Mouse (Mus musculus): ENCODE data around the gene 4930430A15Rik. TPM values are rescaled to one million over a fixed set of nuclear protein-coding genes. Genes with fewer than 3 reads are reported as not detected.

Gene 4930430A15Rik
- not detected in 2 replicates for polyA plus RNA-seq (2014; fragmentation: Nextera tagmentation; extraction: Ambion mirVana)

DNA sequence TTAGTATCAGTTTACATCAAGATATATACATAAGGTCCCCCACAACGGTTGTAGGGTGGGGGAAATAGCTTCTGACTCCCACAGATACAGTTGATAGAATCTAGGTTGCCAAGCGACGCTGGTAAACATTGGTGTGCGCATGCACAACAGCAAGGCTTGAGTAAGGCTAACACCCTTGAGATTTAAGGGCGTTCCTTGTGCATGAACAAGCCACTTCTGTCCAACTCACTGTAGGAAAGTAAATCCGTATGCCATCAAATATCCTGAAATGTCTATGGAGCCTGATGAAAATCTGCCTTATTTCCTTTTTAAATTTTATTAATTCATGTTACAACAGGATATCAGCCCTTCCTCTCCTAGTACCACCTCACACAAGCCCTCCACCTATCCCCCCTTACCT is at the start of gene 4930430A15Rik:
Gene 4930430A15Rik, minus strand, starts transcription at position 101 of the 400 bp plus-strand sequence.
- no peak within 1 kb of the TSS for H3K27ac ChIP-seq (ENCODE audit: low read depth, low read length)
- no peak within 1 kb of the TSS for H3K4me2 ChIP-seq
- H3K27me3 ChIP-seq (ENCODE audit: control insufficient read depth, insufficient read depth, low read length), result no peaks in the 10 kb centered on the region
- H3K4me1 ChIP-seq (ENCODE audit: control insufficient read depth, insufficient read depth, low read length), result no peaks in the 10 kb centered on the region
- no peak for DNase-seq (ENCODE audit: low spot score, missing footprints)
- ATAC-seq (ENCODE audit: low FRiP score), result no peak
- WGBS, result 87% methylated on average over 6 of the region's 6 CpGs
- H3K4me3 ChIP-seq (ENCODE audit: low read depth, low read length), result no peak within 1 kb of the TSS
- no peaks in the 10 kb centered on the region for H3K36me3 ChIP-seq (ENCODE audit: control insufficient read depth, insufficient read depth, low read length)
- H3K9me3 ChIP-seq (ENCODE audit: control insufficient read depth, low read length), result no peaks in the 10 kb centered on the region
- H3K9ac ChIP-seq (ENCODE audit: low read length), result no peak within 1 kb of the TSS

DNA sequence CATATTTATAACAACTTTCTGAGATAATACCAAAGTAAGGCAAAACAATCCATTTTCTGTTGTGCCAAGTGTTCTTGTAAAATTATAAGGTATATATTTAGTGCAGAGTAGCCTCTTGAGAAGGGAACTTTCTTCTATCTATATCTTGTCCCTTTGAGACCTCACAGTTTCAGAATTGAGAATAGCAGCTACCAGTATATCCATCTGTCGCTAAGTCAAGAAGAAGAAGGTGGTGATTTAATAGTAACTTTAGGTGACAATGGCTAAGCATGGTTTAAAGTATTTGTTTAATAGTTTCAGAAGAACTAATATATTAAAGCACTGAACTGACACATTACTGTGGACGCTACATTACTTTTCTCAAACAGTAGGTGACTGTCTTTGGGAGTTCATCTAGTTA is 44.6 kb upstream of the 4930430A15Rik start, which contains the start of gene Olfr1277:
Gene Olfr1277, minus strand, starts transcription at position 101 of the 400 bp plus-strand sequence.
- ATAC-seq (ENCODE audit: low FRiP score) (no peak), DNase-seq (ENCODE audit: low spot score, missing footprints) (no peak)
- no peak within 1 kb of the TSS for H3K9ac ChIP-seq (ENCODE audit: low read length)
- no peak within 1 kb of the TSS for H3K27ac ChIP-seq (ENCODE audit: low read depth, low read length)
- no peaks in the 10 kb centered on the region for H3K4me1 ChIP-seq (ENCODE audit: control insufficient read depth, insufficient read depth, low read length)
- H3K27me3 ChIP-seq (ENCODE audit: control insufficient read depth, insufficient read depth, low read length), result no peaks in the 10 kb centered on the region
- WGBS, result 81% methylated on average over 2 of the region's 2 CpGs
- H3K4me2 ChIP-seq, result no peak within 1 kb of the TSS
- no peaks in the 10 kb centered on the region for H3K36me3 ChIP-seq (ENCODE audit: control insufficient read depth, insufficient read depth, low read length)
- no peak within 1 kb of the TSS for H3K4me3 ChIP-seq (ENCODE audit: low read depth, low read length)
- H3K9me3 ChIP-seq (ENCODE audit: control insufficient read depth, low read length), result no peaks in the 10 kb centered on the region

DNA sequence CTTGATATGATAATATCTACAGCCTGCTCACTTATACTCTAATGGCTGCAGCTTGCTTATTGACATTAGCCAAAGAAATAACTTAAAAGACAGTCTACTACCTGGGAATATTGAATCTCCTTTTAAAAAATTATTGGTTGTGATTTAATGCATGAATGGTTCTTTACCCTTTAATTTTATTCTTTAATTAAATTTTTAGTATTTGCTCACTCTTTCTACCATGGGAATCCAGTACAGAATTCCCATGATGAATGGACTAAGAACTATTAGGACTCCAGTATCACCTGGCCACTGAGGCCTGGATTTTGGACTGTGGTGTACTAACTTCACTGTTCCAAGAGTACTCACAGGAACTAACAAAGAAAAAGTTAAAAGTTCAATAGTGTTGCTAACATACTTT is 24.8 kb upstream of the 4930430A15Rik start, which contains the start of gene Olfr1276:
Gene Olfr1276, plus strand, starts transcription at position 301 of the 400 bp plus-strand sequence.
- Histone ChIP-seq H3K9ac (ENCODE audit: low read length) (no peak within 1 kb of the TSS), H3K27ac (ENCODE audit: low read depth, low read length) (no peak within 1 kb of the TSS), H3K36me3 (ENCODE audit: control insufficient read depth, insufficient read depth, low read length) (no peaks in the 10 kb centered on the region), H3K4me1 (ENCODE audit: control insufficient read depth, insufficient read depth, low read length) (no peaks in the 10 kb centered on the region), H3K27me3 (ENCODE audit: control insufficient read depth, insufficient read depth, low read length) (no peaks in the 10 kb centered on the region), H3K4me2 (no peak within 1 kb of the TSS), H3K9me3 (ENCODE audit: control insufficient read depth, low read length) (no peaks in the 10 kb centered on the region), H3K4me3 (ENCODE audit: low read depth, low read length) (no peak within 1 kb of the TSS)
- ATAC-seq (ENCODE audit: low FRiP score) (no peak), DNase-seq (ENCODE audit: low spot score, missing footprints) (no peak)

DNA sequence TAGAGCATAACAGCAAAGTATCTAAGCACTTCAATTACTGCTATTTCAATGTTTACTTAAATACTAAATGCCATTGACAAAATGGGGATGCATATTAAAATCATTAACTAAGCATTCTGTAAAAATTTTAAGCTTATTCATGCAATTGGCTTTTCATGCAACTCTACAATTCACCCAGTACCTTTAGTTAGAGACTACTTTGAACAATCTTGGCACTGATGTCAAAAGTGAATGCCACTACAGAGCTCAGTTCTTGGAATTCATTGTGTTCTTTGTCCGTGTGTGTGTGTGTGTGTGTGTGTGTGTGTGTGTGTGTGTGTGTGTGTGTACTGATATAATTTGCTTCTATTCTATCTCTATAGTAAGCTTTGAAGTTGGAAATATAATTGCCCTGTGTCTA is 5.8 kb upstream of the 4930430A15Rik start, which contains the start of gene Olfr1275:
Gene Olfr1275, minus strand, starts transcription at position 101 of the 400 bp plus-strand sequence.
- Histone ChIP-seq H3K4me1 (ENCODE audit: control insufficient read depth, insufficient read depth, low read length) (no peaks in the 10 kb centered on the region), H3K9me3 (ENCODE audit: control insufficient read depth, low read length) (no peaks in the 10 kb centered on the region), H3K4me3 (ENCODE audit: low read depth, low read length) (no peak within 1 kb of the TSS), H3K9ac (ENCODE audit: low read length) (no peak within 1 kb of the TSS), H3K27ac (ENCODE audit: low read depth, low read length) (no peak within 1 kb of the TSS), H3K36me3 (ENCODE audit: control insufficient read depth, insufficient read depth, low read length) (no peaks in the 10 kb centered on the region), H3K4me2 (no peak within 1 kb of the TSS), H3K27me3 (ENCODE audit: control insufficient read depth, insufficient read depth, low read length) (no peaks in the 10 kb centered on the region)
- ATAC-seq (ENCODE audit: low FRiP score), result no peak
- no peak for DNase-seq (ENCODE audit: low spot score, missing footprints)
- WGBS, result 83% methylated on average over 1 of the region's 1 CpGs

DNA sequence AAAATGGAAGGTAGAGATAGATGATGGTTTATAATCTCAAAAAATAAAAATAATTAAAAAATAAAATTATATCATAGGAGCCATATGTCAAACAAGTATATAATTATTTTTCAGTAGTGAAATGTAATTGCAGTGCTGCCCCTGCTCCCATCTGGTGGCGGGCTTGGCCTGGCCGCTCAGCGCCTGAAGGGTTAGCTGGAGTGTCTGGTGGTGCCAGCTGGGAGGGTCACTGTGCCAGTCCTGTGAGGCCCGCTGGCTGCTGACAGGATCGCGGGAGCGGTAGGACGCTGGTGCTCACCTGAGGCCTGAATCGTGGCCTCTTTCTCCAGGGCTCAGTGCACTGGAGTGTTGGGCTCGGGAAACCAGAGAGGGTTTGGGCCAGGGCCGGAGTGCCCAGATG is 47.3 kb downstream of the 4930430A15Rik start:
- Histone ChIP-seq H3K9me3 (ENCODE audit: control insufficient read depth, low read length) (no peaks in the 10 kb centered on the region), H3K4me2 (no peak overlapping the region), H3K36me3 (ENCODE audit: control insufficient read depth, insufficient read depth, low read length) (no peaks in the 10 kb centered on the region), H3K9ac (ENCODE audit: low read length) (no peak overlapping the region), H3K4me1 (ENCODE audit: control insufficient read depth, insufficient read depth, low read length) (no peaks in the 10 kb centered on the region), H3K27ac (ENCODE audit: low read depth, low read length) (no peak overlapping the region), H3K27me3 (ENCODE audit: control insufficient read depth, insufficient read depth, low read length) (no peaks in the 10 kb centered on the region), H3K4me3 (ENCODE audit: low read depth, low read length) (no peak overlapping the region)
- DNase-seq (ENCODE audit: low spot score, missing footprints) (no peak), ATAC-seq (ENCODE audit: low FRiP score) (peak; percentile 62; the same call in 1 of the 2 replicates)
- WGBS, result 89% methylated on average over 11 of the region's 11 CpGs

DNA sequence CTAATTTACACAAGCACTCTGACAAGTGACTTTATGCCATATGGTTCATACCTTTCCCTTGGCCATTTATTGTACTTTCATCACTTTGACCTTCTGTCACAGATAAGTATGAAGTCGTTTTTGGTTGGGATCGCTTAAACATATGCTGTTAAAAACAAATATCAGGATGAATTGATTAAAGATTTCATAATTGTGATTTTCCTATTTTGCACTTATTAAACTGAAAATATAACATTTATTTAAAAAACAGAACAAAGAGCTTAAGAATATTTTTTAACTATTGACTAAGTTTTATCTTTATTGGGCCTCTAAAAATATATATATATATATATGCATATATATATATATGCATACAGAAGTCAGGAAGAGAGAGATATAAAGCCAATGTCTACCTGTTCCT is 76.6 kb downstream of the 4930430A15Rik start, which contains the start of gene Gm15130:
Gene Gm15130, minus strand, starts transcription at position 101 of the 400 bp plus-strand sequence.
- no peak for DNase-seq (ENCODE audit: low spot score, missing footprints)
- H3K27ac ChIP-seq (ENCODE audit: low read depth, low read length), result no peak within 1 kb of the TSS
- no peaks in the 10 kb centered on the region for H3K27me3 ChIP-seq (ENCODE audit: control insufficient read depth, insufficient read depth, low read length)
- no peak within 1 kb of the TSS for H3K4me2 ChIP-seq
- no peak within 1 kb of the TSS for H3K9ac ChIP-seq (ENCODE audit: low read length)
- H3K4me1 ChIP-seq (ENCODE audit: control insufficient read depth, insufficient read depth, low read length), result no peaks in the 10 kb centered on the region
- WGBS, result 84% methylated on average over 2 of the region's 2 CpGs
- H3K4me3 ChIP-seq (ENCODE audit: low read depth, low read length), result no peak within 1 kb of the TSS
- H3K9me3 ChIP-seq (ENCODE audit: control insufficient read depth, low read length), result no peaks in the 10 kb centered on the region
- ATAC-seq (ENCODE audit: low FRiP score), result no peak
- H3K36me3 ChIP-seq (ENCODE audit: control insufficient read depth, insufficient read depth, low read length), result no peaks in the 10 kb centered on the region

DNA sequence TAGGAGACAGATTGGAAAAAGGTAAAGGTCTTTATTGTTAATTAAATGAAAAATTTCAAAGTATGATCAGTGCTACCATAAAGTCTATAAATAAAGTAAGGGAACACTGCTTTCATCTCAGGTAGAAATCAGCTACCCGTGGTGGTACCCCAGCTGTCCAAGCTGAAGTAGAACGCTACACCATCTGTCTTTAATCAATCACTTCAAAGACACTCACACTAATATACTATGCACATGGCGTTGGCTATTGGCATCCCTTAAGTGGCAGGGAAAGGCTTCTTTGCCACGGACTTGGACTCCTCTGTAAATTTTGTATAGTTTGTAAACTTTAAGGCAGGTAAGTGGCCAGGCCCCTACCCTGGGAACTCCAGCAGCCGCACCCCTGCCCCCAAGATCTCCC is 93.7 kb downstream of the 4930430A15Rik start:
- DNase-seq (ENCODE audit: low spot score, missing footprints), result no peak
- no peaks in the 10 kb centered on the region for H3K4me1 ChIP-seq (ENCODE audit: control insufficient read depth, insufficient read depth, low read length)
- 78% methylated on average over 5 of the region's 5 CpGs for WGBS
- no peak for ATAC-seq (ENCODE audit: low FRiP score)
- no peaks in the 10 kb centered on the region for H3K36me3 ChIP-seq (ENCODE audit: control insufficient read depth, insufficient read depth, low read length)
- no peak overlapping the region for H3K4me2 ChIP-seq
- no peak overlapping the region for H3K9ac ChIP-seq (ENCODE audit: low read length)
- no peak overlapping the region for H3K27ac ChIP-seq (ENCODE audit: low read depth, low read length)
- no peaks in the 10 kb centered on the region for H3K9me3 ChIP-seq (ENCODE audit: control insufficient read depth, low read length)
- no peak overlapping the region for H3K4me3 ChIP-seq (ENCODE audit: low read depth, low read length)
- H3K27me3 ChIP-seq (ENCODE audit: control insufficient read depth, insufficient read depth, low read length), result no peaks in the 10 kb centered on the region

Other genes with a start within 250 kb of the 4930430A15Rik start
- not detected in 2 replicates for gene Gm13941, start 123.6 kb downstream of the 4930430A15Rik start, polyA plus RNA-seq (2014; fragmentation: Nextera tagmentation; extraction: Ambion mirVana)
- not detected in 2 replicates for gene Gm15130, start 76.7 kb downstream of the 4930430A15Rik start, polyA plus RNA-seq (2014; fragmentation: Nextera tagmentation; extraction: Ambion mirVana)
- gene Olfr1275, start 5.7 kb upstream of the 4930430A15Rik start, polyA plus RNA-seq (2014; fragmentation: Nextera tagmentation; extraction: Ambion mirVana), result not detected in 2 replicates
- gene Olfr1276, start 24.9 kb upstream of the 4930430A15Rik start, polyA plus RNA-seq (2014; fragmentation: Nextera tagmentation; extraction: Ambion mirVana), result not detected in 2 replicates
- gene Olfr1277, start 44.5 kb upstream of the 4930430A15Rik start, polyA plus RNA-seq (2014; fragmentation: Nextera tagmentation; extraction: Ambion mirVana), result not detected in 2 replicates
- gene Olfr1278, start 60.5 kb upstream of the 4930430A15Rik start, polyA plus RNA-seq (2014; fragmentation: Nextera tagmentation; extraction: Ambion mirVana), result not detected in 2 replicates
- 0.04 TPM in 1 of 2 replicates, not detected in the other for gene Olfr1279, start 71.0 kb upstream of the 4930430A15Rik start, polyA plus RNA-seq (2014; fragmentation: Nextera tagmentation; extraction: Ambion mirVana)
- not detected in 2 replicates for gene Olfr1280, start 84.4 kb upstream of the 4930430A15Rik start, polyA plus RNA-seq (2014; fragmentation: Nextera tagmentation; extraction: Ambion mirVana)
- not detected in 2 replicates for gene Olfr1281, start 96.9 kb upstream of the 4930430A15Rik start, polyA plus RNA-seq (2014; fragmentation: Nextera tagmentation; extraction: Ambion mirVana)
- gene Olfr1282, start 106.5 kb upstream of the 4930430A15Rik start, polyA plus RNA-seq (2014; fragmentation: Nextera tagmentation; extraction: Ambion mirVana), result not detected in 2 replicates
- not detected in 2 replicates for gene Olfr1283, start 137.2 kb upstream of the 4930430A15Rik start, polyA plus RNA-seq (2014; fragmentation: Nextera tagmentation; extraction: Ambion mirVana)
- gene Olfr1284, start 145.9 kb upstream of the 4930430A15Rik start, polyA plus RNA-seq (2014; fragmentation: Nextera tagmentation; extraction: Ambion mirVana), result not detected in 2 replicates
- gene Olfr1286, start 193.5 kb upstream of the 4930430A15Rik start, polyA plus RNA-seq (2014; fragmentation: Nextera tagmentation; extraction: Ambion mirVana), result not detected in 2 replicates
- gene Olfr1287, start 219.5 kb upstream of the 4930430A15Rik start, polyA plus RNA-seq (2014; fragmentation: Nextera tagmentation; extraction: Ambion mirVana), result not detected in 2 replicates
- gene Olfr1288, start 244.5 kb upstream of the 4930430A15Rik start, polyA plus RNA-seq (2014; fragmentation: Nextera tagmentation; extraction: Ambion mirVana), result not detected in 2 replicates

Data from midbrain, embryonic 11.5 days (tissue).